Mouse (Mus musculus): ENCODE measurements around the gene Slc25a30.
"Not testable (repeated sequence)": the region's sequence is repeated elsewhere in the genome, so short reads cannot be mapped to it uniquely, and the experiment has no call there.

The Slc25a30 gene

DNA sequence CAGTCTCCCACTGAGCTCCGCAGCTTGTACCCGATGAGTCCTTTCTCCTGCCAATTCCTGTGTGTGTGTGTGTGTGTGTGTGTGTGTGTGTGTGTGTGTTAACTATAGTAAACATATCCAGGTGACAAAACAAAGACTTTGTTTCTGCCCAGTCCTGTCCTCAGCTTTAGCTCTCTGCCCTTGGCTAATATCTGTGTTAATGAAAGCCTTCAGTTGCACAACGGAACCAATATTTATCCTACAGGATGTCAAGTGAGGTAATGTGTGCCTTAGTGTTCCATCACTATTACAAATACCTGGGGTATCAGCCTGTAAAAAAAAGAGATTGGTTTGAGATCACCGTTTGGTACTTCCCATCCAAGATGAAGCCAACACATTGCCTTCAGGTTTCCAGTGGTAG is 6.3 kb upstream of the Slc25a30 start:
- DNase-seq (ENCODE audit: low spot score in 2 of 2): no peak

- no peak for DNase-seq (ENCODE audit: low spot score in 2 of 2)
These were observed 4.5 kb upstream of the Slc25a30 start for GRCm38 (mm10) chr14:75791372-75791771.

GRCm38 (mm10) chr14:75790411-75790996 is 3.7 kb upstream of the Slc25a30 start:
- no peak for DNase-seq (ENCODE audit: low spot score in 2 of 2)

DNA sequence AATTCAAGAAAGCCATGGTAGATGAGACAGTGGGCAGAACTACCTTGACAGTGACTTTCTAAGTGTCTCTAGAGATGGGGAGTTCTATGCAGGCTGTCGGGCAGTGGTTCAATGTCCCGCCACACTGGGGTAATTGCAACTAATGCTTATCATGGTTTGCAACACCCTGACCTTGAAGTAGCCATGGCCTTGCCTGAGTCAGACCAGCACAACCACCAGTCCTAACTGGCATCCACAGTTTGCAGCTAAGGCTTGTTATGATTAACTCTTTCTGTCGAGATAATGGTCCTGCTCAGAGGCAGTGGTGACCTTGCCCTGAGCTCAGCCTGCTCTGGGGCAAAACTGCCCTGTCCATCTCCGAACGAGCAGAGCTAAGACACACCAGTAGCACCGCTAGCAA is 2.5 kb upstream of the Slc25a30 start:
- no peak for DNase-seq (ENCODE audit: low spot score in 2 of 2)

DNA sequence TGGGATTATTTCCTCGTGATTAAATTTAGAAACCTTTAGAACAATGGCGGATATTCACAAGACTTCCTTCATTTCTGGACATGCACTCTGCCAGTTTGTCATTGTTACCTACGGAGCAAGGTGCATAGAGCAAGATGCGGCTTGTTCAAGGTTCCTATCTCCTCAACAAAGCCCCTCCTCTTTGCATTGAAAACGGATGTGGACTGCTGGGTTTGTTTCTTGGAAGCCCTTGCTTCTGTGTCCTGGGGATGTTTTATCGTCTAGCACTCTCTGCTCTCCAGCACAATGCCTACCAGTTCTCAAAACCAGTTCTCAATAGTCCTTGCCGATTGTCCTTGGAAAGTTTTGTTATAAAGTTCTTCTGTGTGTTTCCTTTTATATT is 948 bp upstream of the Slc25a30 start:
- no peak for DNase-seq (ENCODE audit: low spot score in 2 of 2)

DNA sequence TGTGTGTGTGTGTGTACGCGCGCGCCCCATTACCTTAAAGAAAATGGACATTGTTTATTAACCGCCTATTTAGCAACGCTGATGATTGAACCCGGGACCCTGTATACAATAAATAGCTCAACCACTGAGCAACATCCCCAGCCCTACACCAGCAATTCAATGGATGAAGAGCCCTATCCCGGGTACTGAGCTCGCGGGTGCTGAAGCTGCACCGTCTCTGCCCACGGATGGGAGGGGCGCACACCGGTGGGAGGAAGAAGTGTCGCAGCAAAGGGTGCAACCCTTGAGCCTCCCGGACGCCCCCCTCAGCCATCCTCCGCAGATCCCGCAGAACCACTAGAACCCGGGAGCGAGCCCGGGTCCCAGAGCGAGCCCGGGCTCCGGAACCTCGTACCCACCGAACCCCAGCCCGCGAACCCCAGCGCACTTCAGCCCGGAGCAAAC is 391 bp downstream of the Slc25a30 start:
- no peak for DNase-seq (ENCODE audit: low spot score in 2 of 2)

GRCm38 (mm10) chr14:75779913-75780312 is 6.9 kb downstream of the Slc25a30 start:
- DNase-seq (ENCODE audit: low spot score in 2 of 2): no peak

DNA sequence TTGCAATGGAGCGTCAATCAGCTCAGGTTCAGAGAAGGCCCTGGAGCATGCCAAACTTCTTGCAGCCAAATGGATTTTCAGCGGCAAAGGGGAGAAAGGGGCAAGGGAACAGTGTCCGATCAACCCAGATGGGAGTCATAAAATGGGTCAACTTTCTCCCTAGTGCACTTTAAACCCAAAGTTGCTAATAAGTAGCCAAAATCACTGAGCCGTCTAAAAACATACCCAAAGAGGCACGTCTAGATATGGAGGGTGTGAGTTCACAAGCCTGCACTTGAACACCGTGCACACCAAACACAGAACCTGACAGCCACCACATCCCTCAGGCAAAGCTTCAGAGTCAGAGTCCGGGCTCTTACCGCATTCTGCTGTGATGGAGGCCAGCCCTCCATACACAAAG is 10.2 kb downstream of the Slc25a30 start:
- DNase-seq (ENCODE audit: low spot score in 2 of 2): no peak

DNA sequence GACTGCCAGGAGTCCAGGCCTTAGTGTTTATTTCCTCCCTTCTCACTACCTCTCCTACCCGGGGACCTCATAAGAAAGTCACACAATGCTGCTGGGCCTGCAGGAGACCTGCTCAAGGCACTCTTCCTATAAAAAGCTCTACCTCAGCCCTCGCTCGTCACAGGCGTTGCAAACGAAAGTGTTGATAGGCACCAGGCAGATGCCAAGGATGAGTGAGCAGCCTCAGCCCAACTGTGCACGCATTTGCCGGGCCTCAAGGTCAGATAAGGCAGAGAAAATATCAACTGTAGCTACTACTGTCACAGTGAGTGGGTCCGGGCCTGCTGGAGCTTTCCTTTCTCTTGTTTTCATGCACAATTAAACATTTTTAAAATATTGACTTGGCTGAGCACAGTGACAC is 13.4 kb downstream of the Slc25a30 start:
- no peak for DNase-seq (ENCODE audit: low spot score in 2 of 2)

GRCm38 (mm10) chr14:75772407-75772806 is 14.4 kb downstream of the Slc25a30 start:
- DNase-seq (ENCODE audit: low spot score in 2 of 2): not testable (repeated sequence)

GRCm38 (mm10) chr14:75771101-75771501 is 15.7 kb downstream of the Slc25a30 start:
- DNase-seq (ENCODE audit: low spot score in 2 of 2): no peak

GRCm38 (mm10) chr14:75769334-75769733 is 17.5 kb downstream of the Slc25a30 start:
- DNase-seq (ENCODE audit: low spot score in 2 of 2): no peak

- no peak for DNase-seq (ENCODE audit: low spot score in 2 of 2)
These were observed 18.6 kb downstream of the Slc25a30 start for GRCm38 (mm10) chr14:75768275-75768608.

DNA sequence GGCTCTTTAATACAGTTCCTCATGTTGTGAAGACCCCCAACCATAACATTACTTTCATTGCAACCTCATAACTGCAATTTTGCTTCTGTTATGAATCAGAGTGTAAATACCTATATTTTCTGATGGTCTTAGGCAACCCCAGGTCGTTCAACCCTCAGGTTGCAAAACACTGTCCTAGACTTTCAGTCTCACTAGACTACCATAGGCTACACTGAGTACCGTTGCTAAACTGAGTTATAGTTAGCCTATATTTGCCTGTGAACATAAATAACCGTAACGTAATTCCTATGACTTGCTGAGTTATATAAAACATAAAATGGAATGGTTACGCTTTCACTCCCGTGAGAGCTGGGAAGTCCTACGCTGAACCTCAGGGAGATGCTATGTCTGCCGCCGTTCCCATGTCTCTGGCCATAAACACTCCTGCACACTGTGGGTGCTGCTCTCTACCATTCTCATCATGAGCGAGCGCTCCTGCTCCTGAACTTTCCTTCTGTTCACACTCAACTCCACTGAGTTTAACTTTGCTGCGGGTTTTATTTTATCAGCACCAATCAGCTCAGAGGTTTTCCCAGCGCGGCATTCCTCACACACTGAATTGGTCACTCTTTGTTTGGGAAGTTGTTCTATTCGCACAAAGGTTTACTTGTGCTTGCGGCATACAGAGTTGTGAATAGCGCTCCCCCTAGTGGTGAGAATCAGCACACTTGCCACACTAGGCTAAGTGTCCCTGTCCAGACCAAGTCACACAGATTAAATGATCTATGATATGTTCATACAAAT is 19.2 kb downstream of the Slc25a30 start:
- DNase-seq (ENCODE audit: low spot score in 2 of 2): peak; percentile 60 to 79

GRCm38 (mm10) chr14:75761028-75761805 is 25.6 kb downstream of the Slc25a30 start:
- peak; percentile 22 to 65 for DNase-seq (ENCODE audit: low spot score in 2 of 2)

- DNase-seq (ENCODE audit: low spot score in 2 of 2): no peak
These were observed 28.4 kb downstream of the Slc25a30 start for GRCm38 (mm10) chr14:75758401-75758800.

DNA sequence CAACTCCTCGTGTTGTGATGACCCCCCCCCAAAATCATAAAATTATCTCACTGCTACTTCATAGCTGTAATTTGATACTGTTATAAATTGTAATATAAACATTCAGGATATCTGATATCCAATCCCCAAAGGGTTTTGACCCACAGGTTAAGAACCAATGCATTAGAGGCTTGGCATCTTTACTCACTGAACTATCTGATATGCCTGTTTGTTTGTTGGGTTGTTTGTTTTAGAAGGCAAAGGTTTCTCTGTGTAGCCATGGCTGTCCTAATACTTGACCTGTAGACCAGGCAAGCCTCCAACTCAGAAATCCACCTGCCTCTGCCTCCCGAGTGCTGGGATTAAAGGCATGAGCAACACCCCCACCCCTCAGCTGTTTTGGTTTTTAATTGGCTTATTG is 29.0 kb downstream of the Slc25a30 start:
- DNase-seq (ENCODE audit: low spot score in 2 of 2): no peak

DNA sequence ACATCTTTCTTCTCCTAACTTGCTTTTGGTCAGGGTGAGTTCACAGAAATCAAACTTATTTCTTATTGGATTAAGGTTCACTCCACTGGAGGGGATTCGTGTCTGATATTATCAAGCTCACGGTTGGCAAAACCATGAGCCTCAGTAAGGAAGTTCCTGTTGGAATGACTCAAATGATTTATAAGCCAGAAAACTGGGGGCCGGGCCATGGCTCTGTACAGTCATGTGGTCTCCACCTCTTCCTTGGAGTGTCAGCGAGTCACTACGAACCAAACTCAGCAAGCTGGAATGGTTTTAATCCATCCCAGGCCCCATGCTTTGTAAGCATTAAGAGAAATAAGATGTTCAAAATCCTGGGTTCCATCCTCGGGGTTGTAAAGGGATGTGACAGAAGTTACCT is 29.9 kb downstream of the Slc25a30 start:
- DNase-seq (ENCODE audit: low spot score in 2 of 2): no peak

GRCm38 (mm10) chr14:75753991-75754817 is 32.6 kb downstream of the Slc25a30 start, which contains the start of gene Cog3:
TSS of gene Cog3 (minus strand) at chr14:75754517.
- peak; percentile 97 for DNase-seq (ENCODE audit: low spot score in 2 of 2)

DNA sequence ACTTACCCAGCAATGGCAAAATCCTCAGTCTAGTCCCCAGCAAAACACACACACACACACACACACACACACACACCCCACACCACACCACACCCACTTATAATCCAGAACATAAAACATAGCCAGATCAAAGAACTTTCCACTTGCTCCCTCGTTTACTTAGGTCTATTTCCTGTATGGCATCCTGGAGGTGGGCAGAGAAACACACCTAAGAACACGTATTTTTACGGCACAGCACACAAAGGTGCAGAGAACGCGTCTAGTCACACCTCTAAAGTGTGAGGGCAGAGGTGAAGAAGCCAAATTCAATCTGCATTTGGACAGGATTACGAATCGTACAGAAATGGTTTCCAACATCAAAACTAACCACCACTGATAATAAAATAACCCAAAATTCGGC is 33.6 kb downstream of the Slc25a30 start:
- no peak for DNase-seq (ENCODE audit: low spot score in 2 of 2)

DNA sequence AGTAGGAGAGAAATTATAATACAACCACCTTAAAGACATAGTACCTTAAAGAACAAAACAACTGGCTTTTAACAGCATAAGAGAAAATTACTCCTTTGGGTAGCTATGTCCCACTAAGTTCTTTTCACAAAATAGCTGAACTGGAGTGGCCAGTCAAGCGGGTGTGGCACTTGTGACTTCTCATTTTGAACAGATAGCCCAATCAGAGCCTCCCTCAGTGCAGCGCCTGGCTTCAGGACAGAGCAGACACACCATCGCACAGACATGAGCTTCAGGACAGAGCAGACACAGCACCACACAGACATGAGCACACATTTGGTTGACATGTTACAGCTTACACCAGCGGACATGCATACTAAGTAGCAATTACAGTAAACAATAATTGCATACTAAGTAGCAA is 35.8 kb downstream of the Slc25a30 start:
- no peak for DNase-seq (ENCODE audit: low spot score in 2 of 2)

- DNase-seq (ENCODE audit: low spot score in 2 of 2): no peak
These were observed 37.7 kb downstream of the Slc25a30 start for GRCm38 (mm10) chr14:75749123-75749522.

All from frontal cortex, postnatal 36 days (tissue).